Mouse (Mus musculus): ENCODE results near the gene Gpa33.

GRCm38 (mm10) chr1:166185357-166185756 is 55.3 kb downstream of the Gpa33 start:
- no peak for TF ChIP-seq SRF (IDR thresholded peaks at IDR 0.05; ENCODE audit: control insufficient read depth, insufficient read length, low read depth)
- no peak for TF ChIP-seq E2F4 (IDR thresholded peaks at IDR 0.05; ENCODE audit: insufficient read depth)
- TF ChIP-seq TCF3 (IDR thresholded peaks at IDR 0.05; ENCODE audit: insufficient read length, low read depth): no peak

All from myocyte (in vitro differentiated cells).